Mouse (Mus musculus) yolk sac, embryonic 10.5 days (tissue): ENCODE results near the gene Klf2.

Experiments used
- DNase-seq: peaks from one replicate; pipeline ENCODE4 v3.0.0-alpha.2; 2017; ENCODE audit warnings: low spot score

Gene Klf2

DNA sequence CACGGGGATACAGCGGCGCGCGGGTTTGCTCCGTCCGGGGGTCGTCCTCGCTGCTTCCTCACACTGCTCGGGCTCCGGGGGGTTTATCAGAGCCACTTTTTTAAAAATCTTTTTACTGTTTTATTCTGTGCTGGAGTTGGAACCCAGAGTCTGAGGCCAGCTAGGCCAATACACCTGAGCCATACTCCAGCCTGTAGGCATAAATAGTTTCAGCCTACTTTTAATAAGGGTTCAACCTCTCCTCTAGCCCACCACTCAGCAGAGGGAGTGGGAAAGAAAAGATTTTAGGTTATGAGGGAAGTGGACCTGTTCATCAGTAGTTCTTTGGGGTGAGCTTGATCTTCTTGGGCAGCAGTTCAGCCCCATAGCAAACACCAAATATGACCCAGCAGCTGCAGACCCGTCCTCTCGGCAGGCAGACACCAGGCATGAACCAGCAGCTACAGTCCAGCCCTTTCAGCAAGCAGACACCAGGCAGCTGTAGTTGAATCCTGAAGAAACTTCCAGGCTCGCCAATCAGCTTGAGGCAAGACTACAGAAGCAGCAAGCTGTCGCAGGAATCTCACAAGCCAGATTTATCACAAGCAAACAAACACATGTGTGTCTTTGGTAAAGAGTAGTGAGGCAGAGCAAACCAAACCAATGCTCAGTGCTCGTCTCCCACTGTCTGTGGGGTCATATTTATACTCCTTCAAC lies 13.5 kb upstream of the Klf2 start, which contains the start of gene Gm10282:
Gm10282 (minus strand) TSS at position 51 of the 696 bp plus-strand sequence.
- DNase-seq, result no peak

DNA sequence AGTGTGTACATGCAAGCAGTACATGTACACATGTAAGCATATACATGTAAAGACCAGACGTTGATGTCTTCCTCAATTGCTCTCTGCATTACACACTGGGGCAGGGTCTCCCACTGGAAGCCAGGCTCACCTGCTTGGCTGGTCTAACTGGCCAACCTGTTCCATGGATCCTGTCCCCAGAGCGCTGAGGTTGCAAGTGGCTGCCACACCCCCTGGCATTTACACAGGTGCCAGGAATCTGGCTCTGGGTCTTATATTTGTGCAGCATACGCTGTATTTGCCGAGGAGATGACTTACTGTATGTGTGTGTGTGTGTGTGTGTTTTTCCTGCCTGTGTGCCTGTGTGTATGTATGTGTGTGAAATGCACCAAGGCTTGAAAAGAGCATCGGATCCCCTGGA lies 11.9 kb upstream of the Klf2 start:
- DNase-seq, result no peak

DNA sequence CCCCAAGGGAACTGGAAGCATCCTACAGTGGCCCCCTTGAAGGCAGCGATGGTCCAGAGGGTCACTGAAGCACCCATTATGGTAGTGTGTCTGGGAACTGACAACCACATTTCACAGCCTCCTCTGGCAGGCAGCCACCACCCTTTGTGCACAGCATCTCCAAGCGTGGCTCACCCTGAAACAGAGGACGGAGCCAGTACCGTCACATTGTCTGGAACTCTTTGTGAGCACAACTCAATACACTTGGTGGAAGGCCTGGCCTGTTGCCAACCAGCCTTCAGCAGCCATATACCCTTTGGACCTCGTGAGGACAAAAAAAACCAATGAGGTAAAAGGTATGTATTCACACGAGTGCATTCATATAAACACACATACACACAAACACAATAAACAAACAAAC lies 10.6 kb upstream of the Klf2 start:
- DNase-seq, result no peak

DNA sequence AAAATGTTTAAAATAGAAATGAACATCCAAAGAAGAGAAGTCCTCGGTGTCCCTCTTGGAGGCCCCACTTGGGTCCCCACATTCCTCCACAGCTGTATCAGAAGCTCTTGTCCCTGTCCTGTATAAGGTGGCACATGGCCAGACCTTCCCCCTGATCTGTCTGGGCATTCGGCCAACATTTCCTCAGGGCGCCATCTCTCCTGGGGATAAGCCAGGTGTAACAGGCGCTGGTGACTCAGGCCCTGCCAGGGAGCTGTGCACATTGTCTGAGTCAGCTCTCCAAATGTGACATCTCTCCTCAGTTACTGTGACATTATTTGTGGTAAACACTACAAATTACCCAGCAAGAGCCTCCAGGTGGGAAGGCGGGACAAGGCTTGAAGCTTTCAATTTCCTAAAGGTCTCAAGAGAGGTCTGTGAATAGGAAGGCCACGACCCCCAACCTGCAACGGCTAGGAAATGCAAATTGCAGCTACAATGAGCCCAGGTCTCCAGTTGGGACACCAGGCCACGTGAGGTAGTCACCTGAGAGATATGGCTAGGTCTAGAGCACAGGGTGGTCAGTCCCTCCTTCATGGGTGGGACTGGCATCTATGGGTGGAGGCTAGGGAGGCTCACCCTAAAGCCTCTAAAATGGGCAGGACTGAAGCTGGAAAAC lies 7.9 kb upstream of the Klf2 start:
- no peak for DNase-seq

DNA sequence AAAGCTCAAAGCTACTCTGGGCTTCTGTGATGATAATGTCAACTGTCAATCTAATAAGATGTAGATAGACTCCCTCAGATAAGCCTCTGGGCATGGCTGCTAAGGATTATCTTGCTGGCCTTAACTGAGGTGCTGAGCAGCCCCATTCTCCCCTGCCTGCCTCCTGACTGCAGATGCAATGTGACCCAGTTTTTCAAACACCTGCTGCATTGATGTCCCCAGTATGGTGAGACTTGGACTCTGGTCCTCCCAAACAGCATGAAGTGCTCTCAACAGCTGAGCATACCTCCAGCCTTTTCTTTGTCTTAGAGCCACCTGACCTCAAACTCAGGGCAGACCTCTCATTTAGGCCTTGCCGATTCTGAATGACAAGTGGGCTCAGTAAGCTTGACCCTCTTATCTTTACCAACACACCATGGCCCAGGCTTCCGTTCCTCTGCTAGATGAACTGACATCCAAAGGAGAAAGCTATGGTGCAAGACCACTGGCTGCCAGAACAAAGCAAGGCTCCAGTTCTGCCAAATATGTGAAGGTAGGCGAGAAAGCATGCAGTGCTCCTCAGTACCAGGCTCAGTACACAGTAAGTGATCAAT lies 5.8 kb upstream of the Klf2 start:
- no peak for DNase-seq

DNA sequence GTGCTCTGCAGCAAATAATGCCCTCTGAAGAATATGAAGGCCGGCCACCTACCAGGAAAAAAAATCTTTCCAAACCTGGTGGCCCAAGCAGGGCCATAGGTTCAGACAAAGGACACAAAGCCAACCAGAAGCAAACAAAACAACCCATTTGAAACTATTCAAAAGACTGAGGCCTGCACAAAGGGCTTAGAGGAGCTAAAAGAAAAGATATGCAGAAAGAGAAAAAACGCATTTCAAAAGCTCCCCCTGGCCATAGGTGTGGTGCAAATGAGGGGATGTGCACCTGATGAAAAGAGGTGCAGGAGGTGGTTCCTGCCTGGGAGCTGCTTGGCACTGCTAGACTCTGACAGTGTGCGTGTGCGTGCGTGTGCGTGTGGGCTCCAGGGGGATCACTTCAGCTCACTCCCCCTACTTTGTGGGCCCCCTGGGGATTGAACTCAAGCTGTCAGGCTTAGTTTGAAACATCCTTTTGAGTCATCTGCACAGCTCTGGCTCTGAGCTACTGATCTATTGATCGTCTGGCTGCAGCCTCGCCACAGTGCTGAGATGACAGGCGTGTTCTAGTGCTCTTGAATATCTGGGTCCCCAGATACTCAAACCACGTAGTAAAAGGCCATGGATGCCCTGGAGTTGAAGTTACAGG lies 2.7 kb upstream of the Klf2 start:
- no peak for DNase-seq

DNA sequence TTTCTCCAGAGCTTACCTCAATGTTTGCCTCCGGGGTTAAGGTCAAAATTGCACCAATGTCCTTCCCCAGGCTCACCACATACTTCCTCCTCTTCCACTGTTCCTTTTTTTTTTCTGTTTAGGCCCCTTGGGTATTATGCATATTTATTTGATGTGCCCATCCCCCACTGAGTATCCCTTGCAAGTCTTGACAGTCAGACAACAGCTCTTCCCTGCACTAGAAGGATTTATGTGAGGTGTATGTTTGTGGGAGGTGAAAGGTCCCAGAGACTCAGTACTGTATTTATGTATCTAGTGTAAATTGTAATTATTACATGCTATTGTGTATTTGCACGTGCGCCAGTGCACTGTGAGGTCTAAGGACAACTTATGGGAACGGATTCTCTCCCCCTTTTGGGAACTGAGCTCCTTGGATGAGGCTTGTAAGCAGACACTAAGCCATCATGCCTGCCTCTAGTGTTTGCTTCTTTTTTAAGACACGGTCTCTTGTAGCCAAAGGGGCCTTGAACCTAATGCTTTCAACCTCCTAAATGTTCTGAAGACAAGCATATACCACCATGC lies 1.0 kb upstream of the Klf2 start:
- no peak for DNase-seq

DNA sequence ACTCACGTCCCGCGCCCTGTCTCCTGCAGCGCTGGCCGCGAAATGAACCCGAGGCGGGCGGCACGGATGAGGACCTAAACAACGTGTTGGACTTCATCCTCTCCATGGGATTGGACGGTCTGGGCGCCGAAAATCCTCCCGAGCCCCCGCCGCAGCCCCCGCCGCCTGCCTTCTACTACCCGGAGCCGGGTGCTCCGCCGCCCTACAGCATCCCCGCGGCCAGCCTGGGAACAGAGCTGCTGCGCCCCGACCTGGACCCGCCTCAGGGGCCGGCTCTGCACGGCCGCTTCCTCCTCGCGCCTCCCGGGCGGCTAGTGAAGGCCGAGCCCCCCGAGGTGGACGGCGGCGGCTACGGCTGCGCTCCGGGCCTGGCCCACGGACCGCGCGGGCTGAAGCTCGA lies 564 bp downstream of the Klf2 start:
- DNase-seq, result peak; percentile 32

DNA sequence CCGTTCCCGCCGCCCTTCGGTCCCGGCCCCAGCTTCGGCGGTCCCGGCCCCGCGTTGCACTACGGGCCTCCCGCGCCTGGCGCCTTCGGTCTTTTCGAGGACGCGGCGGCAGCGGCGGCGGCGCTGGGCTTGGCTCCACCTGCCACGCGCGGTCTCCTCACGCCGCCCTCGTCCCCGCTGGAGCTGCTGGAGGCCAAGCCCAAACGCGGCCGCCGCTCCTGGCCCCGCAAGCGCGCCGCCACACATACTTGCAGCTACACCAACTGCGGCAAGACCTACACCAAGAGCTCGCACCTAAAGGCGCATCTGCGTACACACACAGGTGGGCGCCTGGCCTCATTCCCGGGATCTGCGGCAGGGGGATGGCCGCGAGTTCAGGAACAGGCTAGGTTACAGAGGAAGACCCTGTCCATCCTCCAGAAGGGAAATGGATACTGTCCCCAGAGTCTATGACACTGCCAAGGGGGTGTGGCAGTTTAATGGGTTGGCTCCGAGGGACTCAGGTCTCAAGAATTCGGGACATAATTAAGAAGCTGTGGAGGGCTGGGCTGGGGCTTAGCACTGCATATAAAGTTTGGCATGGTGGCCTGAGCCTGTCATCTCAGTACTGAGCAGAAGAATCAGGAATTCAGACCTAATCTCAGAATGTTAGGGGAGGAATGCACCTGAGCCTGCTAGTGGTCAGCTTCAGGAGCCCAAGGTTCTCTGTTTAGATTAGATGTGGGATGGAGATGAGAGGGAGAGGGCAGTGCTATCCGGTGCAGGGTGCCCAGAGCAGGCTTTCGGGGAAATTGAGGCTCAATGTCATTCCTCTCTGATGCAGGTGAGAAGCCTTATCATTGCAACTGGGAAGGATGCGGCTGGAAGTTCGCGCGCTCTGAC lies 1.3 kb downstream of the Klf2 start:
- DNase-seq, result no peak

DNA sequence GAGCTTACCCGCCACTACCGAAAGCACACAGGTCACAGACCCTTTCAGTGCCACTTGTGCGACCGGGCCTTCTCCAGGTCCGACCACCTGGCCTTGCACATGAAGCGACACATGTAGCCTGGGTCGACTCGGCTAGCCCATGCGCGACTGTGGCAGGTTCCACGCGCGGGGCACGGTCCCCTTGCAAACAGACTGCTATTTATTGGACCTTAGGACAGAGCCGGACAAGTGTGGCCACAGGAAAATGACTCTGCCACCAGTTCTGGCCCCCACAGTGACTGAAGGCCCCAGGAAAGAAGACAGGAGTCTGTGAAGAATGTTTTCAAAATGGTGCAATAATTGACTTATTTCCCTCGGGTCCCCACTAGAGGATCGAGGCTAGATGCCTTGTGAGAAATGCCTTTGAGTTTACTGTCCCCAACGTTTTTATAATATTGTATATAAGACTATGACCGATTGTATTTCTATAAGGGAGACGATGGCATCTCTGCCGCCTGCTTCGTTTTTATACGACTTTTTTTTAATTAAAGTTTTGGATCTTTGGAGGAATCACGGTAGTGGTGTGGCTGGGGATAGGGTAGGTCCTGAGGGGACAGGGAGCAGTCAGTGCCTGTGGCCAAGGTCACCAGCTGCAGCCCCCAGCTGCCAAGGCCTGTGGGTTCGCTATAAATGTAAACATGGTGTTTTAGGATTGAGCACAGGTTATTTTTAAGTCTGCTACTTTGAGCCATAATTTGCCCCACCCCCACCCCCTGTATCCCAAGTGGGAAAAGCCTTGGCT lies 2.2 kb downstream of the Klf2 start:
- DNase-seq, result no peak

DNA sequence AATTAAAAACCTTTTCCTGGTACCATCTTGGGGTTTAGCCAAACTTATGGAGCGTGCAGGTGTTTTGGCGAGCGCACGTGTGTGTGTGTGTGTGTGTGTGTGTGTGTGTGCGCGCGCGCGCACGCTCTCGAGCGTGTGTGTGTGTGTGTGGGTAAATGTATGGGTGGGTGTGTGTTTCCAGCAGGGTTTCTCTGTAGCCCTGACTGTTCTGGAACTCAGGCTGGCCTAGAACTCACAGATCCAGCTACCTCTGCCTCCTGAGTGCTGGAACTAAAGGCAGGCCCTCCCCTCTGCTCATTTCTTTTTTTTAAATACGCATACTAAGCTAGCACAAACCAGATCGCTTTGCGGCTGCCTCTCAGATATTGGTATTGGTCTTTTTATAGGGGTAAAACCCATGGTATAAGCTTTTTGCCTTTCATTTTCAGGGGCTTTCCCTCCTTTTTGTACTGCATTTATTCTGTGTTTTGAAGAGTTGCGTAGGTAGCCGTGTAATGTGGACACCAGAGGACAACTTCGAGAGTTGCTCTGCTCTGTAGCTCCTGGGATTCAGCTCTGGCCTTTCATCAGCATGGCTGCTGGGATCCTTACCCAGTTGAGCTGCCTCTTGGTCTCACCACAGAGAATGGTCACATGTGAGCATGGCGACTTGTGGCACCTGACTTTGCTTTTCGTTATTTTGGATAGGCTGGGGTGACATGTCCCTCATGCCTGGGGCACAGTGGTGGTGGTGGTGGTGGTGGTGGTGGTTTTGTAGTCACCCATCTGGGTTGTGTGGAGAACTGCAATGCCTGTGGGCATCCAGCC lies 3.0 kb downstream of the Klf2 start:
- DNase-seq, result no peak

DNA sequence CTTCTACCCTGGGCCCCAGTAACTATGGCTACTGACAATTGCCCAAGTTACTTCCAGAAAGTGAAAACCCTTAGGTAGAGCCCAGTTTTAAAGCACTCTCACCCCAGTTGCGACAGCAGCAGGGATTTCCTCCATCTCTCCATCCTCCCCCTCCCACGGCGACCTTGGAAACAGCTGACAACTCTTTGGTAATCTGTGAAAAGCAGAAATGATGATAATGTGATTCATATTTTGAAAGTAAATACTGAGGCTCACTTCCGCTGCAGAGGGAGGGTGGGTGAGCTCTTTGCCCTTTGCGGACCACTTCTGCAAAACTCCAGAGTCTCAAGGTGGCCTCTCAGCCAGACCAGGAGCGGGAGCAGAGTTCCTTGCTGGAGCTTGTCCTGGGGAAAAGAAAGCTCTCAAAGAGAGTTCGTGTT lies 3.6 kb downstream of the Klf2 start:
- no peak for DNase-seq

DNA sequence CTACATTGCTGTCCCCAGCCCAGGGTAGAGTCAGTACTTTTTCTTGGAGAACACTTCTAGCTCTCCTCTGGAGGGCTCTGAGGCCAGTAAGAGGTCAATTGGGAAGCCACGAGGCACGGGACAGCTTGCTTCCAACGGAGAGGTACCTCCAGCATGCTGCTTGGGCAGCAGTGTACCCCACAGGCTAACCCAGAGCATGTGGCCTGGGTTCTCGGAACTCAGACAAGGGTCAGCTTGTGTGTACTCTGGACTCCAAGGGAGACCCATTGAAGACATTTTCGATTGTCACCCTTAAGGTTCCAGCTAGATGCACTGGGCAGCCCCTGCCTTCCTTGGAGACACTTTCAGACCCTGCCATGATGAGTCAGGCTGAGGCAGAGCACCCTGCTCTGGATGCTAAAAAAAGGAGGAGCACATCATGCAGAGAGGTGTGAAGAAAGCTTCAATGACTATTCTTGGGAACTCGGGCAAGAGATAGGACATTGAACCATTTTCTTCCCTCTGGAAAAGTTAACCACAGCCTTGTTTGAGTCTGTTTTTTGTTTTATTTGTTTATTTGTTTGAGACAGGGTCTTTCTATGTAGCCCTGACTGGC lies 4.4 kb downstream of the Klf2 start:
- no peak for DNase-seq

DNA sequence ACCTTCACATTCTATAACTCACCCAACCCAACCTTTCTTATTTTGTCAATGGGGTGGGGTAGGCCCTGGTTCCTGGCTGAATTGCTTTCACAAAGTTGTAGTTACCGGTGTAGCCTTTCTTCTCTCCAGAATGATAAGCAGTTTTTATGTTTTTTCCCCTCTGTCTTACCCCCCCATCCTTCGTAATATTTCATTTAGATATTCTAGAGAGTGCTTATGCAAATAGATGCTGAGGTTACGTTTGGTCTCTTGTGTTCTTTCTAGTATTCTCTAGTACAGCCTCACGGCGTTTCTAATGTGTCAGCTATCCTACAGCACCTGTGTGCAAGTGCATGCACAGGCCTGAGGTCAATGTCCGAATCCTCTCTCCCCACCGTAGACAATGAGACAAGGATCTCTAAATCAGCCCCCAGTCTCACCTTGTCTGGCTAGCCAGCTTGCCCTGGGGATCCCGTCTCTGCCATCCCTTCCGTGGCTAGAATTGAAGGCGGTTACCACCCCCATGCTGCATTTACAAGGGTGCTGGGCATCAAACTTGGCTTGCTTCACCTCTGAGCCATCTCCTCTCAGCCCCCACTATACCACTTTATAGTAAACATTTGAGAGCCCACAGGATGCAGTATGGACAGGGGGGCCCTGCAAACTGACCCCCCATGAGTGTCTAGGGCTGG lies 5.3 kb downstream of the Klf2 start:
- peak; percentile 27 for DNase-seq

DNA sequence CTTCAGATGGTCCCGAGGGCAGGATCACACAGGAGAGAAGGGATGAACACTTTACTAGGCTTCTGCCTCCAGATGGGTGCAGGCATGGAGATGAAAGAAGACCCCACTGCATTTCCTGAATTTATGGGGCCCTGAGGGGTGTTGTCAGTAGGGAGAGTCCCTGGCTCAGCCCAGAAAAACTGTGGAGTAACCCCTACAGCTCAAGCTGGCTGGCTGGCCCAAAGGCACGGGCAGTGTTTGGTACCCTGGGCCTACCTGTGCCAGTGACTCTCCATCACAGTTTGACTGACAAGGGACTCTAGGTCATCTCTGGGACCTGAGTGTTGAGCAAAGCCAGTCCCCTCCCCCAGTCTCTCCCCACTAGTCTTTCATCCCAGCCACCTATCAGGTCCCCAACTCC lies 5.9 kb downstream of the Klf2 start:
- DNase-seq, result no peak

DNA sequence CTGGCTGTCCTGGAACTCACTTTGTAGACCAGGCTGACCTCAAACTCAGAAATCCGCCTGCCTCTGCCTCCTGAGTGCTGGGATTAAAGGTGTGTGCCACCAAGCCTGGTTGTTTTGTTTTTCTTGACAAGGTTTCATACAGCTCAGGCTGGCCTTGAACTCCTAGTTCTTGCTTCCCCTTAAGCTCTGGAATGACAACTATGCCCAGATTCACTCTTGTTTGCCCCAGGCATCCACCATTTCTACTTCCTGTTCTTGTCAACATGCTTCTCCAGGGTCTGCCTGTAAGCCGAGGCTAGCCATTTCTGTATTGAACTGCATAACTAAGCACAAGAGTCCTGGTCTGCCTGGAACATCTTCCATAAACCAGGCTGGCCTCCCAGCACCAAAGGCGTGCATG lies 10.3 kb downstream of the Klf2 start:
- no peak for DNase-seq

DNA sequence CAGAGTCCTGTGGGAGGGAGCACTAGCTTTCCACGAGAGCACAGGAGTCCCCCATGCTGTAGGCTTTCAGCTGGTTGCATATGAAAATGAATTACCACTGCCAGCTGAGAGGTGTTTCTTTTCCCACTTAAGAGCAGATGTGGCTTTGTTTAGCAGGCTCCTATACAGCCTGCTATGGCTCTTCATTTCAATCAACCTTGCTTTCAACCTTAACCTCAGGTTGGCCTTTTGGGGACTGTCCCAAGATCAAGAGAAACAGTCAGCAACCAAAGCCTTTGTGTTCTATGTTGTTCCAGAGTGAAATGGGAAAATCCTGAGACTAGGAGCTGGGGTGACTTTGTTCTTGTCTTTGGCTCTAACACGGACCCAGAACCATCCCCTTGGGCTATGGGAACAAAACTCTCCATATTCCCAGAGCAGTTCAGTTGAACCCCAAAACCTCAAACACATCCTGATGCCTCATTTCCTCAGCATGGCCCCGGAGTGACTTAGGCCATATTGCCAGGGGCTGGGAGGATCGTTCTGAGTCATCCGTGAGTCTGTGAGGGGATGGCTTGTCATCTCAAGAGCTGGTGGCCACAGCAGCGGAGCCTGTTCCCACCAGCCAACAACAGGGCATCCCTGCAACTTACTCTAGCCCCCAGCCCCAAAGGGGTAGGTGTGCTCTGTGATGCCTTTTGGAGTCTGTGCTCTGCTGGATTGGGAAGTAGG lies 12.1 kb downstream of the Klf2 start:
- DNase-seq, result no peak

DNA sequence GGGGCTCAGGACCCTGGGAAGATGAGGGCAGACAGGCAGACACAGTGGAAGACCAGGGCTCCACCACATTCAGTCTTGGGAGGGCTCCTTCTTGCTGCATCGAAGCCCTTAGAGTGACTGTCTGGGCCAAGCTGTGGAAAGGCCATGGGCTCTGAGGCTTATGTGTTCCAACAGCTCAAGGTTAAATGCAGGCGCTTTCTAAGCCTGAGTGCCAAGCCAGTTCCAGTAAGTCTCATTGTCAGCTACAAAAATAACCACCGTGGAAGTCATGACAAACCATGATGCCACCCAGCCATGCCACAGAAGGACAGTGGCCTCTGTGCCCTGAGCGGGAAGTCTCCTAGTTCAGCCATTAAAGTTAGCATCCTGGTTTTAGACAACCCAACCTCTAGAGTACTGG lies 12.8 kb downstream of the Klf2 start:
- DNase-seq, result no peak
